Mouse (Mus musculus) limb, embryonic 13.5 days (tissue): ENCODE data around the gene Ceacam15. TPM values are rescaled to one million over a fixed set of nuclear protein-coding genes. Genes with fewer than 3 reads are reported as not detected.
"Not testable (repeated sequence)": the region's sequence is repeated elsewhere in the genome, so short reads cannot be mapped to it uniquely, and the experiment has no call there.

Experiments used
- ATAC-seq: fragments of 200-750 bp; cut with Nextera tagmentation; 2 replicates; pipeline ENCODE4 v1.8.0; 2017; ENCODE audit warnings: low read depth, moderate number of reproducible peaks, moderate TSS enrichment; ENCODE audit not compliant: low FRiP score
- H3K27ac ChIP-seq: fragments of 300-500 bp; sonication (generic); 2 replicates; pipeline ENCODE4 v1.5.1; 2015; ENCODE audit warnings: inconsistent platforms, mild to moderate bottlenecking, moderate library complexity
- H3K27me3 ChIP-seq: fragments of 300-500 bp; sonication (generic); 2 replicates; pipeline ENCODE4 v1.6.1; 2015; ENCODE audit warnings: mild to moderate bottlenecking, inconsistent platforms
- H3K36me3 ChIP-seq: fragments of 300-500 bp; sonication (generic); 2 replicates; pipeline ENCODE4 v1.6.1; 2015; ENCODE audit warnings: inconsistent platforms, mild to moderate bottlenecking, moderate library complexity
- H3K4me1 ChIP-seq: fragments of 300-500 bp; sonication (generic); 2 replicates; pipeline ENCODE4 v1.6.1; 2015; ENCODE audit warnings: inconsistent platforms
- H3K4me2 ChIP-seq: fragments of 300-500 bp; sonication (generic); replicated peaks from 2 replicates; pipeline ENCODE4 v1.6.1; 2015; ENCODE audit warnings: inconsistent platforms, mild to moderate bottlenecking, moderate library complexity
- H3K4me3 ChIP-seq: fragments of 300-500 bp; sonication (generic); 2 replicates; pipeline ENCODE4 v1.5.1; 2015; ENCODE audit warnings: moderate library complexity, mild to moderate bottlenecking, inconsistent platforms
- H3K9ac ChIP-seq: fragments of 300-500 bp; sonication (generic); 2 replicates; pipeline ENCODE4 v1.6.1; 2015; ENCODE audit warnings: mild to moderate bottlenecking, inconsistent platforms
- H3K9me3 ChIP-seq: fragments of 300-500 bp; sonication (generic); 2 replicates; pipeline ENCODE4 v1.6.1; 2016; ENCODE audit warnings: inconsistent platforms
- WGBS: fragments of 180-500 bp; shearing (Covaris S2); methylation state at CpG from one replicate; pipeline ENCODE4 v1.1.7; 2015; 5-methylcytosine and 5-hydroxymethylcytosine counted together
- polyA plus RNA-seq: library from polyadenylated mRNA; unstranded; fragments of >200 nt; fragmentation: Nextera tagmentation; extraction: Ambion mirVana; gene quantifications from 2 replicates; pipeline ENCODE4 v1.2.1, GENCODE M21; 2015

The Ceacam15 gene
- polyA plus RNA-seq, result not detected in 2 replicates

DNA sequence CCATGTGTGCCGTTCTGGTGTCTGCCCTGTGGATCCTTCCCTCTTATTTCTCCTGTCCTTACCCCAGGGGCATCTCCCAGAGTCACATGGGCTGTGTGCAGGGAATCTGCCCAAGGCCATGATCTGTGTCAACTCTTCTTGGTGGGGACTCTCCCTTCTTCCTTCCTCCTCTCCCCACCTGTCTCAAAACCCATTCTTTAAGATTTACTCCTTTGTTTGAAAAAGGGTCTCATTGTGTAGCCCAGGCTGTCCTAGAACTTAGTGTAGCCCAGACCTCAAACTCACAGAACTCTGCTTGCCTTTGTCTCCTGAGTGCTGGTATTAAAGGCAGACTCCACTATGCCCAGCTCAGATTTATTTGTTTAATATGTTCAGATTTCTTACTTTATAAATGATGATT is at the start of gene Ceacam15:
Gene Ceacam15 (minus strand): TSS at position 101 of the 400 bp plus-strand sequence.
- Histone ChIP-seq H3K4me2 (no peak within 1 kb of the TSS), H3K27ac (no peak within 1 kb of the TSS), H3K27me3 (no peaks in the 10 kb centered on the region), H3K9ac (no peak within 1 kb of the TSS), H3K9me3 (no peaks in the 10 kb centered on the region), H3K4me1 (no peaks in the 10 kb centered on the region), H3K36me3 (no peaks in the 10 kb centered on the region), H3K4me3 (no peak within 1 kb of the TSS)
- WGBS, result 58% methylated on average over 1 of the region's 1 CpGs
- no peak for ATAC-seq

DNA sequence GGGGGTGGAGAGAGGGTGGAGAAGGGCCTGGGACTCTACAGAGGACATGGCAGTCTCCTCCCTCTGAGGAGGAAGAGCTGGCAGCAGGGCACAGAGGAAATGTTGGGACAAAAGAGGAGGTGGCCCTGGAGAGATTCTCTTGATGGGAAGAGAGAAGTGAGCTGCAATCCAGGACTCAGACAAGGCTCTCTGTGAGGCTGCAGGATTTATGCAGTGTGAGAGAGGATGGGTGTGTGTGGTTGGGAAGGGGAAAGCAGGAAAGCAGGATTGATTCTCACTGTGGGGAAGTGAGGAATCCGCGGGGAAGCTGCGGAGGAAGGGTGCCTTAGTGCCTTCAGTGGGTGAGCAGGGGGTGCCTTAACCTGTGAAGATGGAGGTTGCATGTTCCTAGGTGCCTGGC is 47.0 kb upstream of the Ceacam15 start:
- H3K27me3 ChIP-seq, H3K4me1 ChIP-seq, H3K4me3 ChIP-seq, H3K27ac ChIP-seq, ATAC-seq, H3K9ac ChIP-seq, H3K4me2 ChIP-seq, H3K36me3 ChIP-seq, H3K9me3 ChIP-seq: not testable (repeated sequence)
- 39% methylated on average over 3 of the region's 3 CpGs for WGBS

DNA sequence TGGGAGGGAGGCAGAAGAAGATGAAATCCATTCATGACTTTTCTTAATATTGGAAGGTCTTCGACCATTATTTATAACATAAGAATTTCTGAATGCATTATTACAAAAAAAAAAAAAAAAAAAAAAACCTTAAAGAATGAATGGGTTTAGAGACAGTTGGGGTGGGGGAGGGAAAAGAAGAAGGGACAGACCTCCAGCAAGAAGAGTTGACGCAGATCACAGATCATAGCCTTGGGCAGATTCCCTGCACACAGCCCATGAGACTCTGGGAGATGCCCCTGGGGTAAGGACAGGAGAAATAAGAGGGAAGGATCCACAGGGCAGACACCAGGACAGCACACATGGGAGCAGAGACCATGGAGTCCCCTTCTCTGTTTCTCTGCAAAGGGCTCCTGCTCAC is 46.1 kb upstream of the Ceacam15 start, which contains the start of gene Ceacam9:
Gene Ceacam9 (plus strand): TSS at position 301 of the 400 bp plus-strand sequence.
- Histone ChIP-seq H3K9me3 (no peaks in the 10 kb centered on the region), H3K4me2 (no peak within 1 kb of the TSS), H3K27me3 (no peaks in the 10 kb centered on the region), H3K36me3 (no peaks in the 10 kb centered on the region), H3K4me3 (no peak within 1 kb of the TSS), H3K27ac (no peak within 1 kb of the TSS), H3K4me1 (no peaks in the 10 kb centered on the region), H3K9ac (0 out of 2 replicates have a peak within 1 kb of the TSS, but pooled peaks have one; percentile 19)
- ATAC-seq, result no peak
- WGBS, result 78% methylated on average over 2 of the region's 2 CpGs

DNA sequence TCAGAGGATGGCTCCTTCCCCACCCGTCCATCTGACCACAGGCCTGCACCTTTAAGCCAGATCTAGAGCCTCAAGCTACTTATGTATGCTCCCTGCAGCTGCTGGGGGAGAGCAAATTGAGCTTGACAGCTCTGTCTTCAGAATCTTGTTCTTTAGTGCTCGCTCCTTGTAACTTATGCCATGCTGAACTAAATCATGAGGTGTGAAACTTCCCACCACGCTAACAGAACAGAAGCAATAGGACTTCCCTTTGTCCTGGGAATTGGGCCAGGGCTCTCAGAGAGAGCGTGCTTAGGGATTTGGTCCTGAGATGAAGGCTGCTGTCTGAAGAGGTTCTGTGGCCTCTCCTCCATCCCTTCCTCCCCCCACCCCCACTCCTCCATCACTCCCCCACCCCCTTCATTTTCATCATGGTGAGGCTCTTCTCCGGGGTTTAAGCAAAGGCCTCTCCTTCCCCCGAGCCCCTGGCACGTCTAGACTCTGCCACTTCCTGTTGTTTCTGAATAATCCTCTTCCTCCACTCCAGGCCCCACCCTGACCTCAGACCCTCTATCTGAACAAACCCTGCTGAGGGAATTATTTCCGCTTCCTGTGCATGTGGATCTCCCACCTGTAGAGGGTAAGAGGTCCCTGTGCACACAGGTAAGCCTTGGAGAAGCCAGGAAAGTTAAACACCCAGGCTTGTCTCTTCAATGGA is 41.1 kb upstream of the Ceacam15 start:
- WGBS, result 20% methylated on average over 8 of the region's 8 CpGs
- H3K9me3 ChIP-seq, result not testable (repeated sequence)

DNA sequence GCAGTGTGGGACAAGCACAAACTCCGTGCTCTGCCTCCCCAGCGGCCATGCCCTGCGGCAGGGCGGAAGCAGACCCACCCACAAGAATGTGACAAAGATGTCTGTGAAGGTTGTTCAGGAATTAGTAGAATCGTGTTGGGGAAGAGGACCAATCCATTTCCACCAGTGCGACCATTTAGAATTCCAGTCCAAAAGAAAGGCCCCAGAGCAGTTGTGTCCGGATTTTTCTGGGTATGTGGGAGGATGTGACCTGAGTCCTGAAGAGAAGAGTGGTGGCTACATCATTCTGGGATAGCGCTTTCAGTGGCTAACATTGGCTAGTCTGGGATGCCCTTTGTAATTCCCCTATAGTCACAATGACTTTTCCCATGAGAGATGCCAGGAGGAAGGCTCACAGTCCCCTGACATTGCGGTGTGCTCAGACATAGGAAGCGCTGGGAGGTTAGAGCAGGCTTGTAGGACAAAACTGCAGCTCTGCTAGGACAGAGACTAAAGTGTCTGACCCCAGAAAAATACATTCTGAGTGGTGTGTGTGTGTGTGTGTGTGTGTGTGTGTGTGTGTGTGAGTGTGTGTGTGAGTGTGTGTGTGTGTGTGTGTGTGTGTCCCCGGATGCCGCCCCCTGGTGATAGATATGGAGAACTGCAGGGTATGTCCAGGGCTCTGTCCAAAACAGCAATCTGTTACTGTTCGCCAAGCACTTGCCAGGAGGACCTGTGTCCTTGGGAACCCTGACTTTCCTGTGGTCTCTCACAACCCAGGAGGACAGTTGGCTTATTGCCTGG is 37.3 kb upstream of the Ceacam15 start:
- no peaks in the 10 kb centered on the region for H3K27me3 ChIP-seq
- H3K27ac ChIP-seq, result no peak overlapping the region
- H3K9ac ChIP-seq, result no peak overlapping the region
- peaks cover 9% of the 10 kb centered on the region for H3K4me1 ChIP-seq
- ATAC-seq, result no peak
- WGBS, result 80% methylated on average over 12 of the region's 13 CpGs
- no peak overlapping the region for H3K4me3 ChIP-seq
- 0 out of 2 replicates have a peak, but pooled peaks cover 3% of the 10 kb centered on the region for H3K9me3 ChIP-seq
- no peak overlapping the region for H3K4me2 ChIP-seq
- no peaks in the 10 kb centered on the region for H3K36me3 ChIP-seq

More for the DNA sequence above, 41.1 kb upstream of the Ceacam15 start:
- ATAC-seq, H3K36me3 ChIP-seq, H3K27me3 ChIP-seq, H3K4me3 ChIP-seq, H3K9ac ChIP-seq, H3K4me1 ChIP-seq, H3K27ac ChIP-seq, H3K4me2 ChIP-seq: not testable (repeated sequence)

DNA sequence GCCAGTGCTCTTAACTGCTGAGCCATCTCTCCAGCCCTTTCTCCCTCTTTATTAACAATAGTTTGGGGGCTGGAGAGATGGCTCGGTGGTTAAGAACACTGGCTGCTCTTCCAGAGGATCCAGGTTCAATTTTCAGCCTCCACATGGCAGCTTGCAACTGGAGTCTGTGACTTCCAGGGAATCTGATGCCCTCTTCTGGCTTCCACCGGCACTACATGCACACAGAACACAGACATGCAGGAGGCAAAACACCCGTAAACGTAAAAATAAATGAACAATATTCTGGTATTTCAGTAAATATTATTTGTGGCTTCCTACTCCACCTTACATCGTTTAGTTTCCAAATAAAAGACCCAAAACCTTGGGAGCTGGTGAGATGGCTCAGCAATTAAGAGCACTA is 35.1 kb upstream of the Ceacam15 start:
- no peak for ATAC-seq
- Histone ChIP-seq H3K4me3 (no peak overlapping the region), H3K9me3 (0 out of 2 replicates have a peak, but pooled peaks cover 3% of the 10 kb centered on the region), H3K27ac (no peak overlapping the region), H3K9ac (no peak overlapping the region), H3K27me3 (no peaks in the 10 kb centered on the region), H3K36me3 (no peaks in the 10 kb centered on the region), H3K4me1 (peaks cover 24% of the 10 kb centered on the region), H3K4me2 (no peak overlapping the region)
- WGBS, result 76% methylated on average over 5 of the region's 5 CpGs

DNA sequence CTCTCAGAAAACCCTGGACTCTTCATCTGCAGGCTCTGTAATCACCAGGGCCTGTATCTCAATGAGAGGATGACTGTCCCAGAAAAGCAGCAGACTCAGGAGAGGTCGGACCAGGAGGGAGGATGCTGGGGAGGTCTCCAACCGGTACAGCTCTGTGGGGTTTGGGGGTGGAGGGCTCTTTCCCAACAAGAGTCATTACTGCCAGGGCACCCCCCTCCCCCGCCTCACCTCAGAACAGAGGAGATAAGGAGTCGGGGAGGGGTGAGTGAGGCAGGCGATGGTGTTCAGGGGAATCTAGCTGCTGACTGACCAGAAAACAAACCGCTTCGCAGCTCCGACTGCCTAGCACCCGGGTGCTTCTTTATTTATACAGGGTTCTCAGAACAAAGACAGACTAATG is 32.7 kb upstream of the Ceacam15 start:
- no peak overlapping the region for H3K27ac ChIP-seq
- WGBS, result 31% methylated on average over 9 of the region's 9 CpGs
- no peaks in the 10 kb centered on the region for H3K27me3 ChIP-seq
- H3K4me2 ChIP-seq, result no peak overlapping the region
- H3K4me3 ChIP-seq, result no peak overlapping the region
- H3K36me3 ChIP-seq, result no peaks in the 10 kb centered on the region
- peaks cover 24% of the 10 kb centered on the region for H3K4me1 ChIP-seq
- H3K9me3 ChIP-seq, result no peaks in the 10 kb centered on the region
- no peak overlapping the region for H3K9ac ChIP-seq
- ATAC-seq, result no peak

DNA sequence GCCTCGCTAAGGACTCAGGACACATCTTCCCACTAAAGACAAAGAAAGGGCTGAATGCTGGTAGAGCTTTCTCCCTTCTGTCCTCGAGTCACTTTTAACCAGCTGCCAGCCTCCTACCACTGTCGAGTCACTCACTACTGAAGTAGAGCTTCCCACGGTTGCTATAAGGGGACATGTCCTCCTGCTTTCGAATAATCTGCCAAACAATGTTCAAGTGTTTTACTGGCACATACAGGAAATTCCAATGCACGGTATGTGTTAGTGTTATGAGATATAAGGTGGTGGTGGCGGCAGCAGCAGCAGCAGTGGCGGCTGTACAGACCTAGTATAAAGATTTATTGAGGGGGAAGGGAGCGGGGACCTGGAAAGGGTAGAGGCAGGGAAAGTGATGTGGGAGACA is 30.9 kb upstream of the Ceacam15 start:
- WGBS, result 19% methylated on average over 9 of the region's 9 CpGs
- peaks cover 24% of the 10 kb centered on the region for H3K4me1 ChIP-seq
- H3K9me3 ChIP-seq, result no peaks in the 10 kb centered on the region
- peak; percentile 69; the same call in 1 of the 2 replicates for ATAC-seq
- H3K9ac ChIP-seq, result no peak overlapping the region; the same call in 1 of the 2 replicates
- H3K4me2 ChIP-seq, result peak overlapping the region; percentile 25; the same call in 1 of the 2 replicates
- H3K4me3 ChIP-seq, result no peak overlapping the region
- H3K27me3 ChIP-seq, result no peaks in the 10 kb centered on the region
- H3K36me3 ChIP-seq, result no peaks in the 10 kb centered on the region
- peak overlapping the region; percentile 63 for H3K27ac ChIP-seq

DNA sequence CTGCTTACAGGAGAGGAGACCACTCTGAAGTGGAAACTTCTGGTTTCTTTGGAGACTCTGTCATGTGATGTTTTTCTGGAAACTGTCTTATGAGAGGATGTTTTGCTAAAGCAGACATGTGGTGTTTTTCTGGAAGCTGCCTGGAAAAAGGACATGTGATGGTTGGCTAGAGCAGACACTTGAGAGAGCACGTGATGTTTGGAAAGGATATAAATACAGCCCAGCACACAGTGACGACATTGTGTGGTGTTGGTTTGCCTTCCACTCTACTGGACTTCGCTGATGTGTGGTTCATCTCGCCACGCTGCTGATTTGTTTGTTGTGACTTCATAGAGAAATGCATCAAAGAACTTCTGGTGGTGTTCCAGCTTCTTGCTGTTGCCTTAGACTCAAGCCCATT is 25.1 kb upstream of the Ceacam15 start:
- H3K36me3 ChIP-seq, result no peaks in the 10 kb centered on the region
- H3K4me3 ChIP-seq, result no peak overlapping the region
- no peak overlapping the region for H3K4me2 ChIP-seq
- H3K27ac ChIP-seq, result no peak overlapping the region
- H3K4me1 ChIP-seq, result no peaks in the 10 kb centered on the region
- no peak for ATAC-seq
- H3K9ac ChIP-seq, result no peak overlapping the region
- H3K9me3 ChIP-seq, result no peaks in the 10 kb centered on the region
- 83% methylated on average over 5 of the region's 5 CpGs for WGBS
- H3K27me3 ChIP-seq, result no peaks in the 10 kb centered on the region

DNA sequence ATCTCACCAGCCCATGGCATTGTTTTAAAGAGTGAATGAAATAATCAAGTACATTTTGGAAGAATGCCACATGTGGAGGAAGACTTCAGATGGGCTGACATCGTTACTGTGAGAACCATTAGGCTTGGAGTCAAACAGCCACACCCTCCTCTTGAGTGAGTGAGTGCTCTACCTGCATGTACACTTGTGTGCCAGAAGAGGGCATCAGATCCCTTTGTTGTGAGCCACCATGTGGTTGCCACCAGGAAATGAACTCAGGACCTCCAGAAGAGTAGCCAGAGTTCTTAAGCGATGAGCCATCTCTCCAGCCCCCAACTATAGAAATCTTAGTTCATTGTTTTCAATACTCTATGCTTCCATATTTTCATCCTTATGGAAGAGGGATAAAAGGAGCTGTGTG is 23.5 kb upstream of the Ceacam15 start:
- no peak overlapping the region for H3K4me3 ChIP-seq

DNA sequence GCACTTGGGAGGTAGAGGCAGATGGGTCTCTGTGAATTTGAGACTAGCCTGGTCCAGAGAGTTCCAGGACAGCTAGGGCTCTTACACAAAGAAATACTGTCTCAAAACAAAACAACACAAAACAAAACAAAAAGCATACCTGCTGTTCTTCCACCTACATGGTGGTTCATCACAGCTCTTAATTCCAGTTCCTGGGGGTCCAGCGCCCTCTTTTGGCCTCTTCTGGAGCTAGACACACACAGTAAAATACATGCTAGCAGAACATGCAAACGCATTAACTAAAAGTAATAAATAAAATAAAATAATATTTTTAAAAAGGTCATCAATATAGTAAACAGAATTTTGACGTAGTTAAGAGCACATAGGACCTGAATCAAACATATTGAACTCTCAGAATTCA is 19.5 kb upstream of the Ceacam15 start:
- no peaks in the 10 kb centered on the region for H3K9me3 ChIP-seq
- H3K27ac ChIP-seq, result no peak overlapping the region
- no peak overlapping the region for H3K4me2 ChIP-seq
- H3K36me3 ChIP-seq, result no peaks in the 10 kb centered on the region
- no peak overlapping the region for H3K9ac ChIP-seq
- no peaks in the 10 kb centered on the region for H3K4me1 ChIP-seq
- no peak for ATAC-seq
- no peak overlapping the region for H3K4me3 ChIP-seq
- 36% methylated on average over 3 of the region's 3 CpGs for WGBS
- no peaks in the 10 kb centered on the region for H3K27me3 ChIP-seq

More for the DNA sequence above, 23.5 kb upstream of the Ceacam15 start:
- Histone ChIP-seq H3K27ac (no peak overlapping the region), H3K9me3 (no peaks in the 10 kb centered on the region), H3K9ac (no peak overlapping the region), H3K4me2 (no peak overlapping the region), H3K36me3 (no peaks in the 10 kb centered on the region), H3K4me1 (no peaks in the 10 kb centered on the region), H3K27me3 (no peaks in the 10 kb centered on the region)
- ATAC-seq, result no peak
- WGBS, result 47% methylated on average over 2 of the region's 2 CpGs

DNA sequence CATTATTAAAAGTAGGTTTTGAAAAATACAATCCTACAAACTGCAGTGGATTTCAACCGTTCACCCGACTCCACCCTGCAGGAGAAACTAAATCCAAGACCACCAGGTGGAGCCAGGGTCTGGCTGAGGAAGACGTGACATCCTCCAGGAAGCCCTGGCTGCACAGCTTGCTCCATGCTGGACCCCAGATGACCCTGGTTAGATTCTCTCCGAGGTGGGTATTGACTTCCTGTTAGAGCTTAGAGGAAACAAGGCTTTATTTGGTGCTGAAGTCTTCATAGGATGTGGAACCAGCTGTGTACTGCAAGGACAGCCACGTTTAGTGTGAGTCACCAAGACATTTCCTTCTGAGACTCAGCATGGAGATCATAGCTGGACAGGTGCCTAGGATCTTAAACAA is 13.7 kb upstream of the Ceacam15 start:
- Histone ChIP-seq H3K4me3 (no peak overlapping the region), H3K36me3 (no peaks in the 10 kb centered on the region), H3K9me3 (peaks cover 12% of the 10 kb centered on the region; the same call in 1 of the 2 replicates), H3K27me3 (no peaks in the 10 kb centered on the region), H3K9ac (no peak overlapping the region), H3K4me1 (no peaks in the 10 kb centered on the region), H3K4me2 (no peak overlapping the region), H3K27ac (no peak overlapping the region)
- WGBS, result 67% methylated on average over 5 of the region's 5 CpGs
- no peak for ATAC-seq
